Mouse (Mus musculus) skeletal muscle tissue, adult 2 months (tissue): Measurements from ENCODE around the gene Gm12166.
A peak's percentile ranks its signal among the peaks of the same experiment; 100 is the strongest.
"Not testable (repeated sequence)": the region's sequence is repeated elsewhere in the genome, so short reads cannot be mapped to it uniquely, and the experiment has no call there.

Experiments
- DNase-seq: peaks from one replicate; pipeline ENCODE4 v3.0.0-alpha.2; 2012; ENCODE audit warnings: low read depth, low spot score

The Gm12166 gene

GRCm38 (mm10) chr11:46055896-46056769 lies 4.0 kb upstream of the Gm12166 start, which contains the start of gene Adam19:
Adam19 (plus strand) TSS chr11:46055992.
- DNase-seq, result no peak

GRCm38 (mm10) chr11:46054911-46055895 lies 3.1 kb upstream of the Gm12166 start:
- DNase-seq, result no peak

GRCm38 (mm10) chr11:46054311-46054710 lies 2.2 kb upstream of the Gm12166 start:
- no peak for DNase-seq

- DNase-seq, result not testable (repeated sequence)
These were observed 1.3 kb upstream of the Gm12166 start for GRCm38 (mm10) chr11:46053457-46053856.

- no peak for DNase-seq
These were observed 4.9 kb downstream of the Gm12166 start for GRCm38 (mm10) chr11:46047264-46047663.

GRCm38 (mm10) chr11:46044781-46045180 lies 7.3 kb downstream of the Gm12166 start:
- no peak for DNase-seq

- no peak for DNase-seq
These were observed 10.4 kb downstream of the Gm12166 start for GRCm38 (mm10) chr11:46041607-46042267.

- no peak for DNase-seq
These were observed 11.1 kb downstream of the Gm12166 start for GRCm38 (mm10) chr11:46040841-46041556.

- DNase-seq, result no peak
These were observed 12.8 kb downstream of the Gm12166 start for GRCm38 (mm10) chr11:46039335-46039734.

GRCm38 (mm10) chr11:46038901-46039300 lies 13.2 kb downstream of the Gm12166 start:
- DNase-seq, result no peak

- DNase-seq, result no peak
These were observed 15.7 kb downstream of the Gm12166 start for GRCm38 (mm10) chr11:46036374-46036773.

- DNase-seq, result no peak
These were observed 19.2 kb downstream of the Gm12166 start for GRCm38 (mm10) chr11:46032956-46033355.

GRCm38 (mm10) chr11:46031470-46031869 lies 20.7 kb downstream of the Gm12166 start:
- no peak for DNase-seq

GRCm38 (mm10) chr11:46030026-46030425 lies 22.1 kb downstream of the Gm12166 start:
- DNase-seq, result no peak

GRCm38 (mm10) chr11:46029485-46029884 lies 22.6 kb downstream of the Gm12166 start:
- no peak for DNase-seq

GRCm38 (mm10) chr11:46027952-46028814 lies 23.9 kb downstream of the Gm12166 start:
- no peak for DNase-seq

- DNase-seq, result peak; percentile 23
These were observed 26.1 kb downstream of the Gm12166 start for GRCm38 (mm10) chr11:46025962-46026392.

GRCm38 (mm10) chr11:46022983-46023382 lies 29.1 kb downstream of the Gm12166 start:
- DNase-seq, result no peak

- DNase-seq, result no peak
These were observed 30.3 kb downstream of the Gm12166 start for GRCm38 (mm10) chr11:46021850-46022249.

- DNase-seq, result no peak
These were observed 31.9 kb downstream of the Gm12166 start for GRCm38 (mm10) chr11:46020246-46020645.
